Mouse (Mus musculus) intestine, postnatal 0 days (tissue): Measurements from ENCODE around the gene Atp8a2. TPM values are rescaled to one million over a fixed set of nuclear protein-coding genes. Genes with fewer than 3 reads are reported as not detected.

Experiments
- ATAC-seq: fragments of 200-750 bp; cut with Nextera tagmentation; 2 replicates; pipeline ENCODE4 v1.8.0; 2017; ENCODE audit warnings: mild to moderate bottlenecking, moderate TSS enrichment, moderate library complexity
- H3K27ac ChIP-seq: fragments of 300-500 bp; sonication (generic); 2 replicates; pipeline ENCODE4 v1.5.1; 2014; ENCODE audit warnings: mild to moderate bottlenecking, low read depth, low read length, moderate library complexity
- H3K27me3 ChIP-seq: fragments of 300-500 bp; sonication (generic); replicated peaks from 2 replicates; pipeline ENCODE4 v1.6.1; 2014; ENCODE audit warnings: low read length, mixed read lengths; ENCODE audit not compliant: control insufficient read depth, insufficient read depth
- H3K36me3 ChIP-seq: fragments of 300-500 bp; sonication (generic); 2 replicates; pipeline ENCODE4 v1.6.1; 2014; ENCODE audit warnings: mild to moderate bottlenecking, moderate library complexity; ENCODE audit not compliant: control insufficient read depth, insufficient read depth
- H3K4me1 ChIP-seq: fragments of 300-500 bp; sonication (generic); replicated peaks from 2 replicates; pipeline ENCODE4 v1.6.1; 2014; ENCODE audit warnings: antibody characterized with exemption, low read length, mixed read lengths; ENCODE audit not compliant: control insufficient read depth, insufficient read depth
- H3K4me2 ChIP-seq: fragments of 300-500 bp; sonication (generic); replicated peaks from 2 replicates; pipeline ENCODE4 v1.6.1; 2014; ENCODE audit warnings: low read depth, mild to moderate bottlenecking, moderate library complexity
- H3K4me3 ChIP-seq: fragments of 300-500 bp; sonication (generic); 2 replicates; pipeline ENCODE4 v1.5.1; 2014; ENCODE audit warnings: low read depth, low read length
- H3K9ac ChIP-seq: fragments of 300-500 bp; sonication (generic); 2 replicates; pipeline ENCODE4 v1.6.1; 2014; ENCODE audit warnings: mild to moderate bottlenecking, low read depth, low read length
- H3K9me3 ChIP-seq: fragments of 300-500 bp; sonication (generic); 2 replicates; pipeline ENCODE4 v1.6.1; 2016; ENCODE audit warnings: mixed run types; ENCODE audit not compliant: control insufficient read depth
- CTCF ChIP-seq: sonication (generic); IDR thresholded peaks from 2 replicates; pipeline ENCODE4 v1.5.1; 2016; ENCODE audit warnings: low read depth, mild to moderate bottlenecking, control low read depth, antibody characterized with exemption, moderate library complexity
- WGBS: fragments of 180-500 bp; shearing (Covaris S2); extraction: QIAGEN DNeasy Blood & Tissue Kit; methylation state at CpG from one replicate; pipeline ENCODE4 v1.1.7; 2014; 5-methylcytosine and 5-hydroxymethylcytosine counted together
- polyA plus RNA-seq: library from polyadenylated mRNA; unstranded; fragments of >200 nt; fragmentation: Nextera tagmentation; extraction: Ambion mirVana; gene quantifications from 2 replicates; pipeline ENCODE4 v1.2.1, GENCODE M21; 2015

The Atp8a2 gene
- polyA plus RNA-seq, 1 experiment from 2014 or later: 5.1 TPM

DNA sequence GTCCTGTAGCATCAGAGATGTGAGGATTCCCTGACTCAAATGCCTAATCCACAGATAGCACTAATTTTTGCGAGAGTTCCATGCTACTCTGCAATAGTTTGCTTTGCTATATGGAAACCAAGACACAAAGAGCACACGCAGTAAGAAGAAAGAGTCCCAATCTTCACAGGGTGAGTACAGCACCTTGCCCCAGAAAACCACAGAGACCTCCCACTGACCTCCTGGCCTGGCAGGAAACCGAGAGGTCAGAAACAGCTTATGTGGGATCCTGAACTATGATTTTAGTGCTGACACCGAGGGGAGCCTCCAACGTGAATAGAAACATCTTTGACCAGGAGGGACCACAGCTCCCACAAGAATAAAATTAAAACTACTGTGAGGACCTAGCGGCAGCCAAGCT is 59.2 kb downstream of the Atp8a2 start:
- WGBS: 73% methylated on average over 6 of the region's 6 CpGs
- H3K9me3 ChIP-seq: no peaks in the 10 kb centered on the region
- no peak for TF ChIP-seq CTCF
- H3K4me3 ChIP-seq: no peak overlapping the region
- H3K27ac ChIP-seq: no peak overlapping the region
- no peaks in the 10 kb centered on the region for H3K27me3 ChIP-seq
- H3K36me3 ChIP-seq: no peaks in the 10 kb centered on the region
- ATAC-seq: no peak
- no peaks in the 10 kb centered on the region; the same call in 1 of the 2 replicates for H3K4me1 ChIP-seq
- no peak overlapping the region for H3K4me2 ChIP-seq
- H3K9ac ChIP-seq: no peak overlapping the region

- H3K36me3 ChIP-seq: no peaks in the 10 kb centered on the region
- TF ChIP-seq CTCF: no peak
- H3K9me3 ChIP-seq: no peaks in the 10 kb centered on the region
- H3K27ac ChIP-seq: no peak overlapping the region
- H3K4me1 ChIP-seq: no peaks in the 10 kb centered on the region; the same call in 1 of the 2 replicates
- no peak overlapping the region for H3K9ac ChIP-seq
- no peak for ATAC-seq
- WGBS: 81% methylated on average over 4 of the region's 4 CpGs
- H3K27me3 ChIP-seq: no peaks in the 10 kb centered on the region
- H3K4me2 ChIP-seq: no peak overlapping the region
- H3K4me3 ChIP-seq: no peak overlapping the region
Measured at GRCm38 (mm10) chr14:60135801-60136200, 61.2 kb downstream of the Atp8a2 start.

DNA sequence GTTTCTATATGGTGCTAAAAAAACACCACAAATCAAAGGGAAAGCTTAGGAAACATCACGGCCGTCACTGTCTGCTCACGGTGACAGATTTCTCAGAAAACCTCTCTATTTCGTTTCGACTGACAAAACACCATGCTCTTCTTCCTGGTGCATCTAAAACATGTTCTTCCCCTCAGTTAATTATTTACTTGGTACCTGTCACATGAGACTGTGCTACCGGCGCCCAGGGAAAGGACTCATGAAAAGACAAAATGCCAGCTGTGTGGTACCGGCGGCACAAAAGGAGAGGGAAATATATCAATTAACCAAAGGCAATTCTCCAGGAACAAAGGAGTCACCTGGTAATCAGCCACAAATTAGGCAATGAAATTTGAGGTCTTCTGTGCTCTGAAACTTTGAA is 62.3 kb downstream of the Atp8a2 start:
- no peak for TF ChIP-seq CTCF
- WGBS: 46% methylated on average over 9 of the region's 9 CpGs
- H3K27me3 ChIP-seq: no peaks in the 10 kb centered on the region
- H3K9me3 ChIP-seq: no peaks in the 10 kb centered on the region
- no peak for ATAC-seq
- no peak overlapping the region for H3K9ac ChIP-seq
- H3K4me1 ChIP-seq: no peaks in the 10 kb centered on the region; the same call in 1 of the 2 replicates
- H3K27ac ChIP-seq: no peak overlapping the region
- no peaks in the 10 kb centered on the region for H3K36me3 ChIP-seq
- peak overlapping the region; percentile 47 for H3K4me2 ChIP-seq
- peak overlapping the region; percentile 2; the same call in 1 of the 2 replicates for H3K4me3 ChIP-seq

- H3K27me3 ChIP-seq: no peaks in the 10 kb centered on the region
- H3K4me2 ChIP-seq: no peak overlapping the region
- no peak overlapping the region for H3K4me3 ChIP-seq
- H3K36me3 ChIP-seq: no peaks in the 10 kb centered on the region
- no peaks in the 10 kb centered on the region; the same call in 1 of the 2 replicates for H3K4me1 ChIP-seq
- H3K9ac ChIP-seq: no peak overlapping the region
- 78% methylated on average over 9 of the region's 9 CpGs for WGBS
- TF ChIP-seq CTCF: no peak
- no peaks in the 10 kb centered on the region for H3K9me3 ChIP-seq
- H3K27ac ChIP-seq: no peak overlapping the region
- no peak for ATAC-seq
Measured at GRCm38 (mm10) chr14:60131196-60131876, 65.6 kb downstream of the Atp8a2 start.

DNA sequence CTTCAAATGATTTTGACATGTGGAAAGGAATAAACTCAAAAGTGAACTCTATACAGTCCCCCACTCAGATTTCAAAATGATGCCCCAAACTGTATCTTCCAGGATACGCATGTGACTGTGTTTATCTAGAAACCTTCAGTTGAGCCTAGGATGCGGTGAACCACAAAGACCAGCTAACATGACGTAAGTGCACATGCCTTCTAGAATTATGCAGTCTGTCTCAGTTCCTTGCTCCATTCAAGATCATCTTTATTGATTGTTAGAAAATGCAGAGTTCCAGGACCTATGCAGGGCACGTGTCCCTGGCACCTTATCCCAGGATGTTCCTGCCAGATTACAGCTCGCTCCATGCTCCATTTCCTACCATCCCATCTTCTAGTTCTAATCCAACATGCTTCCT is 67.4 kb downstream of the Atp8a2 start:
- ATAC-seq: no peak
- 90% methylated on average over 5 of the region's 5 CpGs for WGBS
- Histone ChIP-seq H3K27ac (no peak overlapping the region), H3K9me3 (no peaks in the 10 kb centered on the region), H3K4me3 (no peak overlapping the region), H3K4me1 (no peaks in the 10 kb centered on the region; the same call in 1 of the 2 replicates), H3K9ac (no peak overlapping the region), H3K36me3 (no peaks in the 10 kb centered on the region), H3K4me2 (no peak overlapping the region), H3K27me3 (no peaks in the 10 kb centered on the region)
- TF ChIP-seq CTCF: no peak

DNA sequence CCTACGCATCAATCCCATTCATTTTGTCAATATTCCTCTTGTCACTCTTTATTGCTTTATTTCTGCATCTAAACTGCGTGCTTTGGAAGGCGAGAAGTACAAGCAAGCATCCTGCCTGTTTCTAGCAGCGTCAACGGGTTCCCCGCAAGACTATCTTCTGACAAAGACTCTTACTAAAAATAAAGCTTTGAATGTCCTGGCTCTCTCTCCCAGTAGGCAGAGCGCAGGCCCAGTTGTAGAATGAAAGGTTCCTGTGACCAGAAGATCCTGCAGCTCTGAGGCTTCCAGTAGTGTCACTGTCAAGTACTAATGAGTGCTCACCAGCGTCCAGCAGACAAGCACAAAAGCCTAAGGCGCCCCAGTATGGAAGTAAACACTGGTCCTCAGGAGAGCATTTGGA is 71.8 kb downstream of the Atp8a2 start:
- H3K4me2 ChIP-seq: no peak overlapping the region
- no peaks in the 10 kb centered on the region for H3K4me1 ChIP-seq
- no peaks in the 10 kb centered on the region for H3K9me3 ChIP-seq
- H3K36me3 ChIP-seq: no peaks in the 10 kb centered on the region
- no peak overlapping the region for H3K4me3 ChIP-seq
- WGBS: 88% methylated on average over 9 of the region's 9 CpGs
- ATAC-seq: no peak
- no peak for TF ChIP-seq CTCF
- no peak overlapping the region for H3K9ac ChIP-seq
- H3K27ac ChIP-seq: no peak overlapping the region
- no peaks in the 10 kb centered on the region for H3K27me3 ChIP-seq
